Mouse (Mus musculus) heart, embryonic 16.5 days (tissue): ENCODE data around the gene Ptcd1. TPM values are rescaled to one million over a fixed set of nuclear protein-coding genes. Genes with fewer than 3 reads are reported as not detected.

Experiments used
- ATAC-seq: fragments of 200-750 bp; cut with Nextera tagmentation; replicated peaks from 2 replicates; pipeline ENCODE4 v1.8.0; 2017; ENCODE audit warnings: moderate number of reproducible peaks; ENCODE audit not compliant: insufficient read depth, low FRiP score; ENCODE audit errors: extremely low read depth
- H3K27ac ChIP-seq: fragments of 300-500 bp; sonication (generic); 2 replicates; pipeline ENCODE4 v1.5.1; 2014; ENCODE audit warnings: mild to moderate bottlenecking, low read length, control low read depth, moderate library complexity
- H3K27me3 ChIP-seq: fragments of 300-500 bp; sonication (generic); 2 replicates; pipeline ENCODE4 v1.6.1; 2014; ENCODE audit warnings: low read length, mixed read lengths; ENCODE audit not compliant: control insufficient read depth, insufficient read depth
- H3K36me3 ChIP-seq: fragments of 300-500 bp; sonication (generic); 2 replicates; pipeline ENCODE4 v1.6.1; 2014; ENCODE audit not compliant: control insufficient read depth, insufficient read depth
- H3K4me1 ChIP-seq: fragments of 300-500 bp; sonication (generic); 2 replicates; pipeline ENCODE4 v1.6.1; 2014; ENCODE audit warnings: low read length, mixed read lengths; ENCODE audit not compliant: control insufficient read depth, insufficient read depth
- H3K4me2 ChIP-seq: fragments of 300-500 bp; sonication (generic); 2 replicates; pipeline ENCODE4 v1.6.1; 2014; ENCODE audit warnings: low read depth, mild to moderate bottlenecking, control low read depth, low read length
- H3K4me3 ChIP-seq: fragments of 300-500 bp; sonication (generic); 2 replicates; pipeline ENCODE4 v1.5.1; 2014; ENCODE audit warnings: mild to moderate bottlenecking, control low read depth, low read length
- H3K9ac ChIP-seq: fragments of 300-500 bp; sonication (generic); 2 replicates; pipeline ENCODE4 v1.6.1; 2014; ENCODE audit warnings: low read length, control low read depth
- H3K9me3 ChIP-seq: fragments of 300-500 bp; sonication (generic); replicated peaks from 2 replicates; pipeline ENCODE4 v1.6.1; 2016; ENCODE audit warnings: low read length; ENCODE audit not compliant: control insufficient read depth
- WGBS: fragments of 180-500 bp; shearing (Covaris S2); extraction: QIAGEN DNeasy Blood & Tissue Kit; methylation state at CpG from one replicate; pipeline ENCODE4 v1.1.7; 2014; 5-methylcytosine and 5-hydroxymethylcytosine counted together
- polyA plus RNA-seq: library from polyadenylated mRNA; unstranded; fragments of >200 nt; fragmentation: Nextera tagmentation; extraction: Ambion mirVana; gene quantifications from 2 replicates; pipeline ENCODE4 v1.2.1, GENCODE M21; 2015

Ptcd1 gene
- polyA plus RNA-seq, 1 experiment from 2014 or later, result 17.2 TPM

- Histone ChIP-seq H3K27me3 (no peaks in the 10 kb centered on the region), H3K4me3 (no peak overlapping the region), H3K4me2 (no peak overlapping the region), H3K36me3 (peaks cover 59% of the 10 kb centered on the region), H3K9ac (no peak overlapping the region), H3K4me1 (no peaks in the 10 kb centered on the region), H3K27ac (no peak overlapping the region), H3K9me3 (no peaks in the 10 kb centered on the region)
- ATAC-seq, result no peak
- 87% methylated on average over 10 of the region's 10 CpGs for WGBS
Observed at GRCm38 (mm10) chr5:145098340-145098821, 68.5 kb downstream of the Ptcd1 start.

Other genes starting within 250 kb of the Ptcd1 start
- gene Smurf1, start 201.3 kb downstream of the Ptcd1 start, polyA plus RNA-seq, result 9.3 and 13.5 TPM in 2 replicates
- gene Gm4871, start 134.4 kb downstream of the Ptcd1 start, polyA plus RNA-seq, result not detected in 2 replicates
- gene 1700018F24Rik, start 124.1 kb downstream of the Ptcd1 start, polyA plus RNA-seq, result not detected in 2 replicates
- 91.5 and 93.7 TPM in 2 replicates for gene Arpc1a, start 83.3 kb downstream of the Ptcd1 start, polyA plus RNA-seq
- gene Kpna7, start 83.1 kb downstream of the Ptcd1 start, polyA plus RNA-seq, result 0.11 TPM in 1 of 2 replicates, not detected in the other
- 263 and 300 TPM in 2 replicates for gene Arpc1b, start 52.9 kb downstream of the Ptcd1 start, polyA plus RNA-seq
- 46.0 and 49.8 TPM in 2 replicates for gene Pdap1, start 26.9 kb downstream of the Ptcd1 start, polyA plus RNA-seq
- 118 and 134 TPM in 2 replicates for gene Bud31, start 26.7 kb downstream of the Ptcd1 start, polyA plus RNA-seq
- gene Cpsf4, start 105 bp upstream of the Ptcd1 start, polyA plus RNA-seq, result 25.9 and 26.5 TPM in 2 replicates
- gene Atp5j2, start 25.0 kb upstream of the Ptcd1 start, polyA plus RNA-seq, result 1,156 and 1,380 TPM in 2 replicates
- 7.0 and 8.0 TPM in 2 replicates for gene Zkscan14, start 34.8 kb upstream of the Ptcd1 start, polyA plus RNA-seq
- 9.8 and 9.9 TPM in 2 replicates for gene Zkscan5, start 37.5 kb upstream of the Ptcd1 start, polyA plus RNA-seq
- gene Zfp655, start 64.6 kb upstream of the Ptcd1 start, polyA plus RNA-seq, result 30.0 and 31.9 TPM in 2 replicates
- gene Zscan25, start 113.4 kb upstream of the Ptcd1 start, polyA plus RNA-seq, result 0.51 and 0.64 TPM in 2 replicates
- gene Cyp3a57, start 178.2 kb upstream of the Ptcd1 start, polyA plus RNA-seq, result not detected in 2 replicates